Comparison of ENCODE assay signal across 24 mouse cellular contexts in genomic region chr12:102350997-102351396, GRCm38 (mm10).
DNase-seq lines count a peak whose midpoint lies in the region; ATAC-seq lines count a peak whose summit lies in the region.
"Had no signal": no experiment of that assay in that cellular context is flagged by ENCODE, and none has a peak within 500 bp of the region (broad histone marks: within the 10 kb centered on the region; RNA-seq: fewer than 3 reads in every experiment).

No protein-coding gene starts in this region.

- peaks cover 9% of the 10 kb centered on the region; the same call in 1 of the 2 replicates for H3K36me3 ChIP-seq in liver, embryonic 15.5 days (replicated peaks)
- H3K36me3 ChIP-seq in hindbrain, embryonic 11.5 days (ENCODE audit: control insufficient read depth, insufficient read depth, low read length), result no peaks in the 10 kb centered on the region
- H3K36me3 ChIP-seq: embryonic facial prominence, embryonic 15.5 days; forebrain, embryonic 10.5 days; midbrain, embryonic 12.5 days had no signal

- no peak overlapping the region for H3K4me3 ChIP-seq in liver, embryonic 15.5 days (replicated peaks)
- no peak overlapping the region for H3K4me3 ChIP-seq in hindbrain, embryonic 11.5 days (ENCODE audit: low read depth, low read length)
- H3K4me3 ChIP-seq: embryonic facial prominence, embryonic 15.5 days; forebrain, embryonic 10.5 days; heart, embryonic 13.5 days; layer of hippocampus, adult 2 months; limb, embryonic 15.5 days; midbrain, embryonic 12.5 days had no signal

- no peaks in the 10 kb centered on the region for H3K27me3 ChIP-seq in liver, embryonic 15.5 days
- H3K27me3 ChIP-seq in hindbrain, embryonic 11.5 days (ENCODE audit: control insufficient read depth, insufficient read depth, low read length), result no peaks in the 10 kb centered on the region
- H3K27me3 ChIP-seq: embryonic facial prominence, embryonic 15.5 days; heart, embryonic 13.5 days; limb, embryonic 15.5 days; midbrain, embryonic 12.5 days had no signal

- no peak overlapping the region for H3K4me2 ChIP-seq in liver, embryonic 15.5 days
- H3K4me2 ChIP-seq in hindbrain, embryonic 11.5 days (replicated peaks; ENCODE audit: low read depth, low read length), result no peak overlapping the region
- H3K4me2 ChIP-seq: embryonic facial prominence, embryonic 15.5 days; heart, embryonic 13.5 days; hindbrain, embryonic 14.5 days; limb, embryonic 15.5 days; midbrain, embryonic 12.5 days had no signal

- no peak overlapping the region for H3K9ac ChIP-seq in liver, embryonic 15.5 days
- H3K9ac ChIP-seq in hindbrain, embryonic 11.5 days (ENCODE audit: low read depth, low read length), result no peak overlapping the region
- H3K9ac ChIP-seq: embryonic facial prominence, embryonic 15.5 days; forebrain, postnatal 0 days; heart, embryonic 13.5 days; hindbrain, embryonic 14.5 days; limb, embryonic 15.5 days; midbrain, embryonic 12.5 days had no signal

- no peaks in the 10 kb centered on the region for H3K9me3 ChIP-seq in liver, embryonic 15.5 days (replicated peaks)
- H3K9me3 ChIP-seq in hindbrain, embryonic 11.5 days (ENCODE audit: control insufficient read depth, low read length), result no peaks in the 10 kb centered on the region
- H3K9me3 ChIP-seq: embryonic facial prominence, embryonic 15.5 days; forebrain, embryonic 10.5 days; heart, embryonic 13.5 days; limb, embryonic 15.5 days; midbrain, embryonic 12.5 days had no signal

- ATAC-seq in liver, embryonic 15.5 days (ENCODE audit: insufficient read depth), result 0 out of 2 replicates have a peak, but pooled peaks have one; percentile 19
- ATAC-seq in granulocyte monocyte progenitor cell, adult 5-6 weeks (replicated peaks; ENCODE audit: poor library complexity, severe bottlenecking), result peak; percentile 46
- ATAC-seq in monocyte, adult 5-6 weeks (replicated peaks; ENCODE audit: insufficient number of reproducible peaks, low FRiP score, low TSS enrichment, poor library complexity, severe bottlenecking), result peak; percentile 37
- ATAC-seq in hindbrain, embryonic 11.5 days (ENCODE audit: low FRiP score), result no peak
- ATAC-seq: forebrain, postnatal 0 days had no signal

- WGBS in liver, embryonic 15.5 days (ENCODE audit: insufficient replicate concordance), result 44% methylated on average over 1 of the region's 1 CpGs
- 96% methylated on average over 1 of the region's 1 CpGs for WGBS in hindbrain, embryonic 11.5 days

- no peak overlapping the region for H3K27ac ChIP-seq in liver, embryonic 15.5 days (replicated peaks)
- no peak overlapping the region for H3K27ac ChIP-seq in hindbrain, embryonic 11.5 days (ENCODE audit: low read depth, low read length)
- H3K27ac ChIP-seq: embryonic facial prominence, embryonic 15.5 days; forebrain, embryonic 10.5 days; heart, embryonic 13.5 days; hindbrain, embryonic 14.5 days; layer of hippocampus, adult 2 months; limb, embryonic 15.5 days; midbrain, embryonic 12.5 days had no signal

- DNase-seq in liver, result no peak
- DNase-seq in CD4-positive, CD25-positive, alpha-beta regulatory T cell, adult 2 months (ENCODE audit: low read depth, low spot score), result peak; percentile 50
- no peak for DNase-seq in hindbrain, embryonic 11.5 days (ENCODE audit: low spot score)
- no peak for DNase-seq in thymus, postnatal 25 days
- no peak for DNase-seq in ovary, adult 18-20 months (ENCODE audit: low spot score)
- DNase-seq: adrenal gland, adult 8-10 months; cerebellum, adult 9-11 months; forebrain, postnatal 0 days; heart, adult 11 months; kidney, adult 18-20 months; kidney, postnatal 10 days; lung, adult 2 months; lung, postnatal 36 days; right cerebral cortex, postnatal 25 days had no signal

- H3K4me1 ChIP-seq in liver, embryonic 15.5 days (replicated peaks), result no peaks in the 10 kb centered on the region; the same call in 1 of the 2 replicates
- no peaks in the 10 kb centered on the region for H3K4me1 ChIP-seq in hindbrain, embryonic 11.5 days (replicated peaks; ENCODE audit: control insufficient read depth, insufficient read depth, low read length)
- H3K4me1 ChIP-seq: embryonic facial prominence, embryonic 15.5 days; forebrain, embryonic 10.5 days; heart, embryonic 13.5 days; limb, embryonic 15.5 days; midbrain, embryonic 12.5 days had no signal
